Mouse (Mus musculus) frontal cortex, adult 2 months (tissue): ENCODE results near the gene Gmcl1. TPM values are rescaled to one million over a fixed set of nuclear protein-coding genes. Genes with fewer than 3 reads are reported as not detected.

Experiments used
- DNase-seq, 2 experiments: peaks; one replicate each; pipeline ENCODE4 v3.0.0; 2022; ENCODE audit warnings: low spot score in 1 of 2; ENCODE audit errors: extremely low spot score in 1 of 2
- polyA plus RNA-seq: library from polyadenylated mRNA; depleted of rRNA; stranded (reverse); fragments of >200 nt; gene quantifications from 2 replicates; pipeline ENCODE4 v1.2.3, GENCODE M21; 2012; rRNA removed

Gmcl1 gene
- polyA plus RNA-seq, 1 experiment, result 28.7 TPM

DNA sequence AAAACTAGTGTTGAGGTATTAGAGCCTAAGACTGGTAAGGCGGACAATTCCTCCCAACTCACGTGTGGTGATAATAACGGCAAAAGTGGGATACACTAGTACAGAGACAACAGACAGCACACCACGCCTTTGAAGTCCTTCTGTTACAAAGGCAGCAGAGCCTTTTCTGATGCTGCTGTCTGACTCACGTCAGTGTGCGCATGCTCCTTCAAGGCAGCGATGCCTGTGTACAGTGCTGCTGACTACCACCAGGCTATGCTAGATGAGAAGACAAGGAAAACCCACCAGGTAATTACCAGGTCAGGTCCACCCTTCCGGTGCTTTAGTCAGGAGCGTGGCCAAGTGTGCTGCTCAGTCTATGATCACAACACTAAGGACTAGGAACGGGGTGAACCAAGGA is 66.1 kb downstream of the Gmcl1 start:
- no peak for DNase-seq

DNA sequence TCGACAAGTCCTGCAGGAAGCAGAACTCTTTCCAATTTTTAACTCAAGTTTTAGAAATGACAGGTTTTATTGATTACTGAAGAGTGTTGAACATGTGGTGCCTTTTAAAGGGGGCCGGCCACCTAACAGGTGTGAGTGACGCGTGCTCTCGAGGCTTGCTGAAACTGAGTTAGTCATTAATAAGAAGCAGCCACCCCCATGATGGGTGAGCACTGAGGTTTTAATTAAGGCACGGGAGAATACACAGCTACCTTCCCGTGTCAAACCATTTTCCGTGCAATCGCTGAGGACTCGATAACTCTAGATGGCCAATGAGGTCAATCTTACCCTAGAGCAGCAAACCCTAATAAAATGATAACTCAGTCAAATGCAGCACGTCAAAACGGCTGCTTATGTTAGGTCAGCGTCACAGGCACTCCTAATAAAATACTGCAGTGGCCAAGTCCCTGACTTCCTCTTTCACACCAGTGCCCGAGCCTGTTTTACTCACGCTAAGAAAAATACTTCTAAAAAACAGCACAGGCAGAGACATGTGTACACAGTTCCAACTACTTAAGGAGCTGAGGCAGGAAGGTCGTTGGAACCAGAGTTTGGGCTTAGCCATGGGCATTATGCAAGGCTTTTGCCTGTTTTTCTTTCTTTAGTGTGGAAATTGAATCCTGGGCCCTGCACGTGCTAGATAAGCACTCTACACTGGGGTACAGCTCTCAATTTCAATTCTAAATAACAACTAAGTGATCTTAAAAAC is 67.4 kb downstream of the Gmcl1 start:
- no peak for DNase-seq

DNA sequence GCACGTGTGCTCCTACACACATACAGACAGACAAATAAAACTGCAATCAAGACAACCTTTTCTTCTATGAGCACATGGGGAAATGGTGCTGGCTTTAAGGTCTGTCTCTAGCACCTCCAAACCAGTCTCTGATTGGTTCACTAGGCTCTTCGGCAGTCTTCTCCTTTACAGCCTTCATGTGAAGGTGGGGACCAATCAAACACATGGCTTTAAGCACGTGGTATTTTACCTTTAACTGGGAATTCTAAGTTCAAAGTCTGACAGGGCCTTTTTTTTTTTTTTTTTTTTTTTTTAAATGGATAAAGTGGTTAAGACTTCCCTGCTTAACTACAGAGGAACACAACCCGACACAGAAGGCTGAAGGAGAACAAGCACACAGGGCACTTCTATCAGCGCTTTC is 68.1 kb downstream of the Gmcl1 start:
- no peak for DNase-seq

DNA sequence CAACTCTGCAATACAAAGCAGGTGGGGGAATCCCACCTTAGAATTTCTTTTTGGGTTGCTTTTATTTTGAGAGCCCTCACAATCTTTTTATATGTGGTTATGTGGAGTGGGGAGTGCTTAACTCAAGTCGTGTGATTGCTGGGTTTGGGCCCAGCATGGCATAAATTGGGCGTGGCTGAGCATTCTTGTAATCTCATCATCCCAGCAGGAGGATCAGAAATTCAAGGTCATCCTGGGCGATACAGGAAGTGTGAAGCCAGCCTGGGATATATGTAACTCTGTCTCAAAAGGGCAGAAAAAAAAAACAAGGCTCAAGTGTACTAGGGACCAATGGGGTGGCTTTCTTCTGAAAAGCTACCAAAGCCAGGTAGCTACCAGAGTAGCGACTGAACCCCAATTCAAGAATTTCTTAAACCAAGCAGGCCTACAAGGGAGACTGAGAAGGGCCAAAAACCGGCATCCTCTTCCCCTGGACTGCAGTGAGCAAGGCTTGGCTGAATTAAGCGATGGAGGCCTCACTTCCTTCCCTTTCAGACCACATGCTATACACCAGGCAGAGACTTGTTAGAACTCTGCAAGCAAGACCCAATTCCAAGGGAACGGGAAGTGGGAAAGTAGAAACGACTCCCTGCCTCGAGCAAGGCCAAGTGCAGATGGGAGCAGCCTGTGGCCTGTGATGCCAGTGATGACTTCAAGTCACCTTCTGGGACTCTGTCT is 72.9 kb downstream of the Gmcl1 start:
- no peak for DNase-seq

DNA sequence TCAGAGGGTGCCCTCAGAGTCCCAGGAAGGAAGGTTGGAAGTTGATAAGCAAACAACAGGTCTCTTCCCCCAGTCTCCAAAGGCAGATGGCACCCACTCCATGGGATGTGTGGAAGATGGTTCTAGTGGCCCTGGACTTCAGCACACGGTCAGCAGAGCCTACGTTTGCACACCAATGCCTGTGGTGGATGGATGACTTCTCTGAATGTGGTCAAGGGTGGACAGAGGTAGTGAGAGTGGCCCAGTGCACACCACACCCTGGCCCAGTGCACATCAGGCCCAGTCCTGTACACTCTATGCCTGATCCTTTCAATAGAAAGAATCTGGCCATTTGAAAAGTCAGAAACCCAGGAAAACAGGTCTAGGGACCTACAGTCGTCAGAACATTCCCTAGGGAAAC is 74.7 kb downstream of the Gmcl1 start:
- DNase-seq, result no peak

DNA sequence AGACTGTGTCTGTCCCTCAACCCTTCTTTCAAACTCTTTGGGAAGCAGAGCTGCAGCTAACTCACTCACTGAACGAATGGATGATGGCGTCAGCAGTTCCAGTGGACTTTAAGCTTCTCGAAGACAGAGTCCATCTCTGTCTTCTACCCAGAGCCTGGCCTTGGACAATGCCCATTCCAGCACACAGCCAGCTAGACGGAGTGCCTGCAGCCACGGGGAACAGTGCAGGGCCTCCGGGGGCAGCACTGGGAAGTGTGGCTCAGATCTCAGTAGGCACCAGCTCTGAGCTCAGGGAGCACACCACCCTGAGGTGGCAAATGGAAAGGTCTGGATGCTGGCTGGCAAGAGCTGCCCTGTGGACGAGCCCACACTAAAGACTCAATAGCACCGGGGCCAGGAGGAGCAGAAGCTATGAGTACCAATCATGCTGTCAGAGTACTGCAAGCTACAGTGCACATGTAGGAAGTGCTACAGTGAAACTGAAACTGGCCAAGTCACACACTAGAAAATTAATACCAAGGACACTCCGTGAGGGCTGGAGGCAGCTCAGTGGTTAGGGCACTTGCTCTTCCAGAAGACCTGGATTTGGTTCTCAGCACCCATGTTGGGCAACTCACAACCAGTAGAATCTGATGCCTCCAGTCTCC is 78.8 kb downstream of the Gmcl1 start:
- DNase-seq, result no peak

DNA sequence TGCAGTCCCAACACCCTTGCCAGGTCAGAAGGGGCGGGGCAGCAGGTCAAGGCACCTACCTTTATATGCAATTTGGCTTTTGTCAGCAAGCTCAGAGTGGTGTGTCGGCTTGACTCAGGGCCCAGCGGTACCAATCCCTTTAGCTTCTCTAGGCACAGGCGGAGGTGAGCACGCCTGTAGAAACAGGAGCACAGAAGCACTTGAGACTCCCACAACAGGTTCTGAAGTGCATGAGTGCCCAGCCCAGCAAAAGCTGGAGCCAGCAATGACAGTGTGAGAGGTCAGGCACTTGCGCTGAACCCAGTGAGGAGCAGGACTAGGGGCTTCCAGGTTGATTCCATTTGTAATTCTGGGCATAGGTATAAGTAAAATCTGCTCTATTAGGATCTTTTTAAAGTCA is 80.2 kb downstream of the Gmcl1 start:
- DNase-seq, result no peak

DNA sequence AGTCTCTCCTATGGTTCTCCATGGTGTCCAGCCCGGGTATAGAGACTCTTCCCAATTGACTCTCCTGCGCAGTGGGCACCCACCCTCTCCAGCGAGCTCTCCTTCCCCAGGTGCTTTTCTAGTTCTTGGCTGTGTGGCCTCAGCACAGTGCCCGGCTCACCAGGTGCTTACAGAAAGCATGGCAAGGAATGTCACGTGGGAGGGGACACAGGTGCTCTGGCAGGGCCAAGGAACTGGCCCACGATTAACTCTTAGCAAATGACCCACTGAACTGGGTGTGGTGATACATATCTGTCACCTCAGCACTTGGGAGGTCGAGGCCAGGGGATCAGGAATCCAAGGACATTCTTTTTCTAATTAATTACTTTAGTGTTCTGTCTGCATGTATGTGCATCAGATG is 87.0 kb downstream of the Gmcl1 start:
- DNase-seq, result no peak

DNA sequence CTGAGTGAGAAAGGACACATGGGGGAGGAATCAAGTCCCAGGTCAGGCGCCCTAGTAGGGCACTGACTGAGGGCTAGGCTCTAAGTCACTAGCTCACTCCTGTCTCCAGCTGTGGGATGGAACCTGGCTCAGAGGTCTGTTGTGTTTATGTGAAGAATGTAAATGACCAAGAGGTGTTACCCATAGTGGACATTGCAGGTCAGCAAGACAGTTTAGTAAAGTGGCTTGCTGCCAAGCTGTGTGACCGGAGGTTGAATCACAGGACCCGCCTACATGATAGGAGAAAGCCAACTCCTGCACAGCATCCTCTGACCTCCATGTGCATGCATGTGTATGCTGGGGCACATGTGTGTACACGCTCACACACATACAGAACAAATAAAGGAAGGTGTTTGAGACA is 87.6 kb downstream of the Gmcl1 start:
- DNase-seq, result no peak

DNA sequence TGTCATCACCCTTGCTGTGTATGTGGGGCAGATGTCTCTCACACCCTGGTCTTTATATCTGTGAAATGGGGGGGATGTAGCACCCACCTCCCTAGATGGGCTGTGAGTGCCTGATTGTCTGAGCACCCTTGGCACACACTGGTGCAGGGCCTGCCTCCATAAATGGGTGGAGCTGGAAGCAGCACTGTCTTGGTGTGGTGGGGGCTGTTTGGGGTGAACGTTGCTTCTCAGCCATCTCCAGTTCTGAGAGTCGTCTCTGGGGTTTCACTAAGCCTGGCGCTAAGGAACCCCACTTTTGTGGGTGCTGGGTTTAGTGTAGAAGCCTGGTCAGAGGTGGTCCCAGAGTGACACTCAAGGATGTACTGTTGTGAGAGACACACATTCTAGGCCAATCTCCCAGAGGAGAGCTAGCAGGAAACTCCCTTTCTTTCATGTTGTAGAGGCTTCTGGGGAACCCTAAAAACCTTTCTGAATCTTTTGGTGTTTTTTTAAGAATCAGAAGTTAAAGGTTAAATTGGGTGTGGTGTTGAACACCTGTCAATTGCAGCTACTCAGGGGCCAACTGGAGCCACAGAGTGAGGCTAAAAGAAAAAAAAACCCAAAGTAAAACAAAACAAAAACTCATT is 88.3 kb downstream of the Gmcl1 start:
- no peak for DNase-seq

Other genes with a start within 250 kb of the Gmcl1 start
- 169 and 180 TPM in 2 replicates for gene Pcbp1, start 207.1 kb downstream of the Gmcl1 start, polyA plus RNA-seq
- 2.9 and 3.4 TPM in 2 replicates for gene Asprv1, start 105.2 kb downstream of the Gmcl1 start, polyA plus RNA-seq
- 20.0 and 20.5 TPM in 2 replicates for gene Mxd1, start 64.2 kb downstream of the Gmcl1 start, polyA plus RNA-seq
- gene Snrnp27, start 48.9 kb downstream of the Gmcl1 start, polyA plus RNA-seq, result 53.1 and 53.3 TPM in 2 replicates
- gene Anxa4, start 60.2 kb upstream of the Gmcl1 start, polyA plus RNA-seq, result 4.1 and 5.5 TPM in 2 replicates
- 115 and 139 TPM in 2 replicates for gene Aak1, start 116.1 kb upstream of the Gmcl1 start, polyA plus RNA-seq